Mouse (Mus musculus) MEL (cell line): ENCODE results near the gene Itpr1.

Experiments
- CTCF ChIP-seq, 3 experiments: IDR thresholded peaks in 2 of 3; conservative IDR thresholded peaks in 1 of 3; 2 replicates each; pipeline ENCODE4 v1.5.1; 2011 to 2012; ENCODE audit warnings: low read length in 3 of 3, low read depth in 2 of 3, mild to moderate bottlenecking in 2 of 3, improper control_type of control experiment in 1 of 3, inconsistent platforms in 1 of 3, mixed read lengths in 1 of 3, moderate library complexity in 1 of 3; ENCODE audit not compliant: control insufficient read depth in 1 of 3, insufficient read depth in 1 of 3, poor library complexity in 1 of 3, severe bottlenecking in 1 of 3
- EP300 ChIP-seq, 2 experiments: IDR thresholded peaks; 2 replicates each; pipeline ENCODE4 v1.6.1; 2011; ENCODE audit warnings: improper control_type of control experiment in 2 of 2, low read length in 2 of 2, low read depth in 1 of 2, mild to moderate bottlenecking in 1 of 2
- MAX ChIP-seq: IDR thresholded peaks from 2 replicates; pipeline ENCODE4 v1.6.1; 2011; ENCODE audit warnings: low read length, improper control_type of control experiment
- MAZ ChIP-seq: IDR thresholded peaks from 2 replicates; pipeline ENCODE4 v1.6.1; 2012; ENCODE audit warnings: low read depth, mild to moderate bottlenecking, inconsistent platforms, low read length, improper control_type of control experiment
- MXI1 ChIP-seq: IDR thresholded peaks from 2 replicates; pipeline ENCODE4 v1.6.1; 2011; ENCODE audit warnings: mild to moderate bottlenecking, low read depth, low read length, improper control_type of control experiment
- NELFE ChIP-seq: IDR thresholded peaks from 2 replicates; pipeline ENCODE4 v1.6.1; 2011; ENCODE audit warnings: low read depth, low read length, improper control_type of control experiment
- POLR2A ChIP-seq, 2 experiments: IDR thresholded peaks; 2 replicates each; pipeline ENCODE4 v1.6.1; 2011 to 2012; ENCODE audit warnings: low read length in 2 of 2, mild to moderate bottlenecking in 2 of 2, control low read depth in 1 of 2, improper control_type of control experiment in 1 of 2, low read depth in 1 of 2, moderate library complexity in 1 of 2; ENCODE audit not compliant: control insufficient read depth in 1 of 2, insufficient read depth in 1 of 2, poor library complexity in 1 of 2
- ZC3H11A ChIP-seq: IDR thresholded peaks from 2 replicates; pipeline ENCODE4 v1.6.1; 2012; ENCODE audit warnings: low read depth, mild to moderate bottlenecking, inconsistent platforms, low read length, improper control_type of control experiment
- ZMIZ1 ChIP-seq: IDR thresholded peaks from 2 replicates; pipeline ENCODE4 v1.6.1; 2012; ENCODE audit warnings: low read depth, mild to moderate bottlenecking, inconsistent platforms, low read length, improper control_type of control experiment, moderate library complexity

DNA sequence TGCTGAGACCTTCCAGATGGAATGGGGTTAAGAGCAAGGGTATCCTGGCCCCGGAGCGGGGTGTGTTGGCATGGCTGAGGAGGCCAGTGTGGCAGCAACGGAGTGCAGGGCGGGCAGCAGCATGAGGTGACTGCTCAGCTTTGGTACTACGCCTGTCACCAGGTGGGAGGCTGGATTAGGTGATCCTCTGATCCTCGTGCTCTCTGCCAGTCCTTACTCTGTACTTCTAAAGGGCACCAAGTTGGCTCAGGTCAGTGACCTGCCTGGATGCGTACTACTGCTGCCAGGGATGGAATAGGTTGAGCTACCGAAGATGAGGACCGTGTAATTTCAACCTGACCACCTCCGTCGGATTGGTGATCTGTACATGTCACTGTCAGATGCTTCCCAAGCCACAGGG is 245.9 kb downstream of the Itpr1 start:
- TF ChIP-seq NELFE (no peak), MAZ (no peak), ZC3H11A (no peak), MAX (no peak), CTCF (IDR thresholded peaks at IDR 0.05 in 2 of 3, conservative IDR thresholded peaks at IDR 0.05 in 1 of 3; ENCODE audit: control insufficient read depth in 1 of 3, insufficient read depth in 1 of 3, low read depth in 2 of 3, low read length in 3 of 3, poor library complexity in 1 of 3, severe bottlenecking in 1 of 3) (no peak), ZMIZ1 (no peak), EP300 (IDR thresholded peaks at IDR 0.05; ENCODE audit: low read depth in 1 of 2, low read length in 2 of 2) (no peak), MXI1 (no peak), POLR2A (IDR thresholded peaks at IDR 0.05; ENCODE audit: control insufficient read depth in 1 of 2, insufficient read depth in 1 of 2, low read depth in 1 of 2, low read length in 2 of 2, poor library complexity in 1 of 2) (no peak)
